Mouse (Mus musculus): Measurements from ENCODE around the gene Olfr1366. TPM values are rescaled to one million over a fixed set of nuclear protein-coding genes. Genes with fewer than 3 reads are reported as not detected.
"Not testable (repeated sequence)": the region's sequence is repeated elsewhere in the genome, so short reads cannot be mapped to it uniquely, and the experiment has no call there.

Olfr1366 gene
- polyA plus RNA-seq, 2 experiments = 0.15 TPM; not detected in 1

- H3K4me1 ChIP-seq (ENCODE audit: control insufficient read depth, insufficient read depth, low read length) = no peaks in the 10 kb centered on the region
- H3K4me2 ChIP-seq (replicated peaks; ENCODE audit: low read depth, low read length, severe bottlenecking) = no peak overlapping the region
- no peak for DNase-seq (ENCODE audit: low spot score)
- H3K36me3 ChIP-seq (ENCODE audit: control insufficient read depth, insufficient read depth, low read length) = no peaks in the 10 kb centered on the region
- ATAC-seq (ENCODE audit: low FRiP score, low read depth) = no peak
- H3K4me3 ChIP-seq (replicated peaks; ENCODE audit: low read length) = no peak overlapping the region
- no peak overlapping the region for H3K27ac ChIP-seq (replicated peaks; ENCODE audit: low read depth, low read length)
- H3K9me3 ChIP-seq (ENCODE audit: control insufficient read depth, low read length) = no peaks in the 10 kb centered on the region
- no peak overlapping the region for H3K9ac ChIP-seq (ENCODE audit: low read depth, low read length, severe bottlenecking)
- no peaks in the 10 kb centered on the region for H3K27me3 ChIP-seq (ENCODE audit: control insufficient read depth, insufficient read depth, low read length)
- no peak for TF ChIP-seq POLR2A (IDR thresholded peaks at IDR 0.05; ENCODE audit: borderline replicate concordance, extremely low read depth, insufficient read depth, insufficient read length)
- WGBS = 96% methylated on average over 3 of the region's 3 CpGs
Measured at GRCm38 (mm10) chr13:21549487-21549886, 6.9 kb upstream of the Olfr1366 start.

DNA sequence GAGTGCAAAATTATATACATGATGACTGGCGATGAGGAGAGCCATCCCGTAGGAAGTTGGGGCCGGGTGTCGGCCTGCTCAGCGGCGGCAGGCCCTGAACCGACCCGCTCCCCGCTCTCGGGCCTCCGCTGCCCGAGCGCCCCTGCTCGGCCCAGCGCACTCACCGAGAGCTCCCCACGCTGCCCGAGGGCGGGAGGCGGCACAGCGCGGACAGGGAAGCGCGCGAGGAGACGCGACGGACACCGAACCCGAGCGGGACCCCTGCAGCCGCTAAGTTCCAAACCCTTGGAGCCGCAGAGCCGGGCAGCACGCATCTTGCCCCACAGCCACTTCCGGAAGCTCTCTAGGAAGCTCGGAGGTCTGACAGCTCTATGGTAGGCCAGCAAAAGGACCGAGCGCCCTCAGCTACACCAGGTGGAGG, 11.8 kb downstream of the Olfr1366 start, which contains the start of gene Zkscan8:
Zkscan8 (minus strand) TSS at position 340 of the 421 bp plus-strand sequence.
- H3K9me3 ChIP-seq (ENCODE audit: control insufficient read depth, low read length) = no peaks in the 10 kb centered on the region
- 0 out of 2 replicates have a peak, but pooled peaks have one; percentile 63 for TF ChIP-seq POLR2A (IDR thresholded peaks at IDR 0.05; ENCODE audit: borderline replicate concordance, extremely low read depth, insufficient read depth, insufficient read length)
- under 1% methylated on average over 38 of the region's 39 CpGs for WGBS

GRCm38 (mm10) chr13:21530136-21530535, 12.5 kb downstream of the Olfr1366 start:
- no peaks in the 10 kb centered on the region for H3K27me3 ChIP-seq (ENCODE audit: control insufficient read depth, insufficient read depth, low read length)
- H3K4me1 ChIP-seq (ENCODE audit: control insufficient read depth, insufficient read depth, low read length) = 0 out of 2 replicates have a peak, but pooled peaks cover 6% of the 10 kb centered on the region
- H3K27ac ChIP-seq (replicated peaks; ENCODE audit: low read depth, low read length) = no peak overlapping the region
- no peak for TF ChIP-seq POLR2A (IDR thresholded peaks at IDR 0.05; ENCODE audit: borderline replicate concordance, extremely low read depth, insufficient read depth, insufficient read length)
- no peak for DNase-seq (ENCODE audit: low spot score)
- ATAC-seq (ENCODE audit: low FRiP score, low read depth) = no peak
- H3K9me3 ChIP-seq (ENCODE audit: control insufficient read depth, low read length) = no peaks in the 10 kb centered on the region
- 52% methylated on average over 7 of the region's 7 CpGs for WGBS
- H3K4me3 ChIP-seq (replicated peaks; ENCODE audit: low read length) = peak overlapping the region; percentile 88
- peaks cover 13% of the 10 kb centered on the region for H3K36me3 ChIP-seq (ENCODE audit: control insufficient read depth, insufficient read depth, low read length)
- H3K9ac ChIP-seq (ENCODE audit: low read depth, low read length, severe bottlenecking) = peak overlapping the region; percentile 26
- peak overlapping the region; percentile 54 for H3K4me2 ChIP-seq (replicated peaks; ENCODE audit: low read depth, low read length, severe bottlenecking)

More for the DNA sequence above, 11.8 kb downstream of the Olfr1366 start, which contains the start of gene Zkscan8:
- Histone ChIP-seq H3K27ac (replicated peaks; ENCODE audit: low read depth, low read length) (peak within 1 kb of the TSS; percentile 97), H3K36me3 (ENCODE audit: control insufficient read depth, insufficient read depth, low read length) (peaks cover 8% of the 10 kb centered on the region; the same call in 1 of the 2 replicates), H3K4me2 (replicated peaks; ENCODE audit: low read depth, low read length, severe bottlenecking) (peak within 1 kb of the TSS; percentile 54), H3K4me3 (replicated peaks; ENCODE audit: low read length) (peak within 1 kb of the TSS; percentile 88), H3K27me3 (ENCODE audit: control insufficient read depth, insufficient read depth, low read length) (no peaks in the 10 kb centered on the region), H3K9ac (ENCODE audit: low read depth, low read length, severe bottlenecking) (peak within 1 kb of the TSS; percentile 99), H3K4me1 (ENCODE audit: control insufficient read depth, insufficient read depth, low read length) (0 out of 2 replicates have a peak, but pooled peaks cover 6% of the 10 kb centered on the region)
- ATAC-seq (ENCODE audit: low FRiP score, low read depth) (peak; percentile 98), DNase-seq (ENCODE audit: low spot score) (peak; percentile 82)

GRCm38 (mm10) chr13:21506221-21506649, 36.4 kb downstream of the Olfr1366 start:
- peak; percentile 17; the same call in 1 of the 2 replicates for TF ChIP-seq POLR2A (IDR thresholded peaks at IDR 0.05; ENCODE audit: borderline replicate concordance, extremely low read depth, insufficient read depth, insufficient read length)
- peak overlapping the region; percentile 86 for H3K27ac ChIP-seq (replicated peaks; ENCODE audit: low read depth, low read length)
- no peaks in the 10 kb centered on the region for H3K36me3 ChIP-seq (ENCODE audit: control insufficient read depth, insufficient read depth, low read length)
- peak overlapping the region; percentile 62 for H3K4me3 ChIP-seq (replicated peaks; ENCODE audit: low read length)
- peak overlapping the region; percentile 67 for H3K9ac ChIP-seq (ENCODE audit: low read depth, low read length, severe bottlenecking)
- peak overlapping the region; percentile 56 for H3K4me2 ChIP-seq (replicated peaks; ENCODE audit: low read depth, low read length, severe bottlenecking)
- no peaks in the 10 kb centered on the region for H3K27me3 ChIP-seq (ENCODE audit: control insufficient read depth, insufficient read depth, low read length)
- ATAC-seq (ENCODE audit: low FRiP score, low read depth) = peak; percentile 99
- WGBS = under 1% methylated on average over 21 of the region's 21 CpGs
- H3K9me3 ChIP-seq (ENCODE audit: control insufficient read depth, low read length) = no peaks in the 10 kb centered on the region
- H3K4me1 ChIP-seq (ENCODE audit: control insufficient read depth, insufficient read depth, low read length) = no peaks in the 10 kb centered on the region
- peak; percentile 93 for DNase-seq (ENCODE audit: low spot score)

DNA sequence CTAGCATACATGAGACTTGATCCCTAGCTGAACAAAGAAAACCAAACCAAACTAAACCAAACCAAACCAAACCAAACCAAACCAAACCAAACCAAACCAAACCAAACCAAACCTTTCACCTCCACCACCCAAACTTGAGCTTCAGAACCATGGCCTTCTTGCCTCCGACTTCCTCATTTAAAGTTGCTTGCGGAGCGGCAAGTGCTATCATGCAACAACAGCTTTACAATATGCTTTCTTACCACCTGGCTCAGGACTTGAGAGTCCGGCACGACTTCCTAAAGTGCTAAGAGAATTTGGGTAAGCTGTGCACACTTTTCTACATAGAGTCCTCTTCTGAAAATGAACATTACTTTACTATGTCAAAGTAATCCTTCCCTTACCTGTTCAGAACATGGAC, 40.3 kb downstream of the Olfr1366 start:
- Histone ChIP-seq H3K36me3 (ENCODE audit: control insufficient read depth, insufficient read depth, low read length) (no peaks in the 10 kb centered on the region), H3K27me3 (ENCODE audit: control insufficient read depth, insufficient read depth, low read length) (no peaks in the 10 kb centered on the region), H3K9ac (ENCODE audit: low read depth, low read length, severe bottlenecking) (no peak overlapping the region), H3K4me2 (replicated peaks; ENCODE audit: low read depth, low read length, severe bottlenecking) (no peak overlapping the region), H3K27ac (replicated peaks; ENCODE audit: low read depth, low read length) (no peak overlapping the region), H3K4me1 (ENCODE audit: control insufficient read depth, insufficient read depth, low read length) (no peaks in the 10 kb centered on the region), H3K9me3 (ENCODE audit: control insufficient read depth, low read length) (no peaks in the 10 kb centered on the region), H3K4me3 (replicated peaks; ENCODE audit: low read length) (no peak overlapping the region)
- no peak for TF ChIP-seq POLR2A (IDR thresholded peaks at IDR 0.05; ENCODE audit: borderline replicate concordance, extremely low read depth, insufficient read depth, insufficient read length)
- ATAC-seq (ENCODE audit: low FRiP score, low read depth) (no peak), DNase-seq (ENCODE audit: low spot score) (no peak)
- WGBS = 84% methylated on average over 5 of the region's 5 CpGs

GRCm38 (mm10) chr13:21501182-21501581, 41.4 kb downstream of the Olfr1366 start, which contains the start of gene Gm11273:
TSS of gene Gm11273 (minus strand) at chr13:21501418.
- DNase-seq (ENCODE audit: low spot score); H3K4me2 ChIP-seq (replicated peaks; ENCODE audit: low read depth, low read length, severe bottlenecking); H3K36me3 ChIP-seq (ENCODE audit: control insufficient read depth, insufficient read depth, low read length); H3K9me3 ChIP-seq (ENCODE audit: control insufficient read depth, low read length); ATAC-seq (ENCODE audit: low FRiP score, low read depth); H3K9ac ChIP-seq (ENCODE audit: low read depth, low read length, severe bottlenecking); H3K27ac ChIP-seq (replicated peaks; ENCODE audit: low read depth, low read length); H3K27me3 ChIP-seq (ENCODE audit: control insufficient read depth, insufficient read depth, low read length); H3K4me3 ChIP-seq (replicated peaks; ENCODE audit: low read length); H3K4me1 ChIP-seq (ENCODE audit: control insufficient read depth, insufficient read depth, low read length): not testable (repeated sequence)
- 92% methylated on average over 17 of the region's 17 CpGs for WGBS
